Mouse (Mus musculus): ENCODE data around the gene Serpina1a. TPM values are rescaled to one million over a fixed set of nuclear protein-coding genes. Genes with fewer than 3 reads are reported as not detected.
"Not testable (repeated sequence)": the region's sequence is repeated elsewhere in the genome, so short reads cannot be mapped to it uniquely, and the experiment has no call there.

The Serpina1a gene
- 0.13 and 3.6 TPM in 2 replicates for polyA plus RNA-seq (2015; fragmentation: Nextera tagmentation; extraction: Ambion mirVana)

DNA sequence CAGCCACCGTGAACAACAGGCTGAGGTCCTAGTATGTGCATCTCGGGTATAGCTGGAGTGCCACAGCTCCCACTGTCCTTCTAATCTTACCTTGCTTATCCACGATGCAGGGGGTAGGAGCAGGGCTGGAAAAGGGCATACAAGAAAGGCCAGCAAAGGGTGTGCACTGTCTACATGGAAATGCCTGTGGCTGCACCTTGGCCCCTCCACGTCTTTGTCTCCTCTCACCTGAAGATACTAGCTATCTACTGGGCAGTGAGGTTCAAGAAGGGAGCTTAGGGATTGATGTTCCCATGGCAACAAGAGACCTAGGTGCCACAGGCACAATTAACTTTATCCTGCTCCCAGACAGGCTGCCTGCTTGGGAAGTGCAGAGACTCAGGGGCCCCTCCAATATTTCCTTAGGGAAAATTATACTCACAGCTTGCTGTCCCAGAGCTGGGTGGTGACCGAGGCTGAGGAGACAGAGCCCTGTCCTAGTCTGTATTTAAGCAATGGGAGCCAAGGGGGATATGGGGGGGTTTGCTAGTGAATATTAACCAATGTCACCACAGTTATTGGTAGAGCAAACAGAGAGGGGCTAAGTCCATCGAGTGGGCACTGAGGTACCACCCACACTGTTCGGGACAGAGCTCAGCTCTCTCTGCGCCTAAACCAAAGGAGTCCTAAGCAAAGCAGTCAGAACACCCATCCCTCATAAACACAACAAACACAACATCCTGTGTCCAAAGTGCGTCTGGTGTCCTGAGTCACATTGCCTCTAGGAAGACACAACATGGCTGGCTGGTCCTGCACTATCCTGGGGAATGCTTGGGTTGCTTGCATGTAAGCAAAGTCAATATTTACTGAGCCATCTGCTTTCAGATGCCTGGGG is at the start of gene Serpina1a:
Serpina1a (minus strand) TSS at position 462 of the 874 bp plus-strand sequence.
- not testable (repeated sequence) for H3K27ac ChIP-seq (replicated peaks); ATAC-seq (ENCODE audit: low FRiP score); H3K9ac ChIP-seq (replicated peaks); H3K4me1 ChIP-seq; H3K9me3 ChIP-seq (replicated peaks); H3K27me3 ChIP-seq (replicated peaks); H3K36me3 ChIP-seq; H3K4me3 ChIP-seq (replicated peaks); H3K4me2 ChIP-seq
- WGBS: 81% methylated on average over 9 of the region's 9 CpGs

DNA sequence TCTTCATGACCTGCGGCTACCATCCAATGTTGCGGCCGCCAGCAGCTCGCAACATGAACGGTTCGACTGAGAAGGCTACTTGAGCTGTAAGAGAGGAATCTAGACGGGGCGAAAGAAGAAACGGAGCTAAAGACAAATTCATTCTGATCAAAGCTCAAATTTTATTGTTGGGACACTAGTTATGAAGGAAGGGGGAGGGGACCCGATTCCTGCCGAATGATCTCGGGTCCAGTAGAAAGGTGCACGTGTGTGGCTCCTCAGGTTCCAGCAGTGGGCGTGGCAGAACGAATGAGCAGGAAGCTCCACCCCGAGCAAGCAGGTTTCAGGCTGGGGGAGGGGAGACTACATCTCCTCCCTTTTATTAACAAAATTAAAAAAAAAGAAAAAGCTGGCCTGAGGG is 45.8 kb upstream of the Serpina1a start:
- not testable (repeated sequence) for H3K9ac ChIP-seq (replicated peaks); ATAC-seq (ENCODE audit: low FRiP score); H3K4me2 ChIP-seq; H3K36me3 ChIP-seq; H3K4me3 ChIP-seq (replicated peaks); H3K27ac ChIP-seq (replicated peaks); H3K27me3 ChIP-seq (replicated peaks); H3K4me1 ChIP-seq; H3K9me3 ChIP-seq (replicated peaks)
- WGBS: 98% methylated on average over 11 of the region's 16 CpGs

DNA sequence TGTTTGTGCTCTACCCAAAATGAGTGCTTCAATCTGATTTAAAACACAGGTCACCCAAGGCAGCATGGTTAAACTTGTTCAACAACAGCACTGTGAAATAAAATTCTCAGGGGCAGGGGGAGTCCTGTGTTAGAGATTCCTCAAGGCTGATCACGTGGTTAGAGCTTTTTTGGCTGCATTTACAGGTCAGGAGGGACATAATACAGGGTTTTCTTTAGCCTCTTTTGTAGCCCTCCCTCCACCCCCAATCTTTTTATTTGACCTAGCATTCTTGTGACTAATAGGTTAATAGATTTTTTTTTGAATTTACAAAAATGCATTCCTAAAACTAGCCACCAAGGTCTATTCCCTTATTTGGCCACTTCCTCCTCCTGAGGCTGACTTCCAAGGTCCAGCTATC is 44.4 kb upstream of the Serpina1a start:
- WGBS: 43% methylated on average over 1 of the region's 1 CpGs

DNA sequence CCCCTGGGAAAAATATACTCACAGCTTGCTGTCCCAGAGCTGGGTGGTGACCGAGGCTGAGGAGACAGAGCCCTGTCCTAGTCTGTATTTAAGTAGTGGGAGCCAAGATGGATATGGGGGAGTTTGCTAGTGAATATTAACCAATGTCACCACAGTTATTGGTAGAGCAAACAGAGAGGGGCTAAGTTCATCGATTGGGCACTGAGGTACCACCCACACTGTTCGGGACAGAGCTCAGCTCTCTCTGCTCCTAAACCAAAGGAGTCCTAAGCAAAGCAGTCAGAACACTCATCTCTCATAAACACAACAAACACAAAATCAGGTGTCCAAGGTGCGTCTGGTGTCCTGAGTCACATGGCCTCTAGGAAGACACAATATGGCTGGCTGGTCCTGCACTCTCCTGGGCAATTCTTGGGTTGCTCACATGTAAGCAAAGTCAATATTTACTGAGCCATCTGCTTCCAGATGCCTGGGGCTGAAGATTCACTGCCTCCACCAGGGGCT is 41.5 kb upstream of the Serpina1a start, which contains the start of gene Serpina1c:
Serpina1c (minus strand) TSS at position 51 of the 504 bp plus-strand sequence.
- H3K27me3 ChIP-seq (replicated peaks); H3K36me3 ChIP-seq; H3K4me1 ChIP-seq; H3K4me2 ChIP-seq; H3K9me3 ChIP-seq (replicated peaks); H3K9ac ChIP-seq (replicated peaks); H3K27ac ChIP-seq (replicated peaks); H3K4me3 ChIP-seq (replicated peaks); ATAC-seq (ENCODE audit: low FRiP score): not testable (repeated sequence)
- WGBS: 91% methylated on average over 4 of the region's 4 CpGs

More for the DNA sequence above, 44.4 kb upstream of the Serpina1a start:
- not testable (repeated sequence) for H3K9me3 ChIP-seq (replicated peaks); H3K36me3 ChIP-seq; H3K4me2 ChIP-seq; ATAC-seq (ENCODE audit: low FRiP score); H3K9ac ChIP-seq (replicated peaks); H3K4me3 ChIP-seq (replicated peaks); H3K4me1 ChIP-seq; H3K27ac ChIP-seq (replicated peaks); H3K27me3 ChIP-seq (replicated peaks)

DNA sequence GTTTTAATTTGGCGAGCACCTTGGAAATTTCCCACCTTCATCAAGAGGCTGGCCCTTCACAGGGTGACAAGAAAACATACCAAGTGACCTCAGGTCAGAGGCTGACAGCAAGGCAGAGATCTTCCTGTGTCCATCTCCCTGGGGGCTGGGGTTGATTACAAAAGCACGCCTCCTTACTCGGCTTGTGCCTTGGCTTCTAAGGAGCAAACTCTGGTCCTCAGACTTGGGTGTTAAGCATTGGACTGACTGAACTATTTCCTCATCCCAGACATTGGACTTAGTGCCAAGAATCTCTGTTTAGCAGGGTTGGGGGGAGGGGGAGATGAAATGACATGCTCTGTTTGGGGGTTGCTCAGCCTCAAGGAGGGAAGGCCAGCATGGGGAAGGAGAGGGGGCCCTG is 38.6 kb upstream of the Serpina1a start:
- H3K4me3 ChIP-seq (replicated peaks); H3K36me3 ChIP-seq; H3K27me3 ChIP-seq (replicated peaks); H3K9ac ChIP-seq (replicated peaks); ATAC-seq (ENCODE audit: low FRiP score); H3K4me1 ChIP-seq; H3K27ac ChIP-seq (replicated peaks); H3K4me2 ChIP-seq; H3K9me3 ChIP-seq (replicated peaks): not testable (repeated sequence)
- WGBS: 85% methylated on average over 3 of the region's 3 CpGs

DNA sequence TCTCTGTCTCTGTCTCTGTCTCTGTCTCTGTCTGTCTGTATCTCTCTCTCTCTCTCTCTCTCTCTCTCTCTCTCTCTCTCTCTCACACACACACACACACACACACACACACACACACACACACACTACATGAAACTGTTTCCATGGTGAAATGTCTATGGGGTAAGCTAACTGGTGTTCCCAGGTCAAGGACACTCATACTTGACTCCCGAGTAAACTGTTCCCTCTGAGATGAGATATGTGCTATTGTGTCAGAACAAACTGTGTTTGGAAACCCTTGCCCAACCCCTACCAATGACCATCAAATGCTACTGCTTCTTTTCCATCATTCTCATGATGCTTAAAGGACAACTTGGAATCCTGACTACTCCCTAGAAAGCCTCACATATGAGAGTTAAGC is 3.5 kb upstream of the Serpina1a start:
- not testable (repeated sequence) for H3K4me2 ChIP-seq; H3K36me3 ChIP-seq; H3K27me3 ChIP-seq (replicated peaks); H3K27ac ChIP-seq (replicated peaks); H3K9me3 ChIP-seq (replicated peaks); H3K4me1 ChIP-seq; ATAC-seq (ENCODE audit: low FRiP score); H3K4me3 ChIP-seq (replicated peaks); H3K9ac ChIP-seq (replicated peaks)
- WGBS: 89% methylated on average over 1 of the region's 1 CpGs

DNA sequence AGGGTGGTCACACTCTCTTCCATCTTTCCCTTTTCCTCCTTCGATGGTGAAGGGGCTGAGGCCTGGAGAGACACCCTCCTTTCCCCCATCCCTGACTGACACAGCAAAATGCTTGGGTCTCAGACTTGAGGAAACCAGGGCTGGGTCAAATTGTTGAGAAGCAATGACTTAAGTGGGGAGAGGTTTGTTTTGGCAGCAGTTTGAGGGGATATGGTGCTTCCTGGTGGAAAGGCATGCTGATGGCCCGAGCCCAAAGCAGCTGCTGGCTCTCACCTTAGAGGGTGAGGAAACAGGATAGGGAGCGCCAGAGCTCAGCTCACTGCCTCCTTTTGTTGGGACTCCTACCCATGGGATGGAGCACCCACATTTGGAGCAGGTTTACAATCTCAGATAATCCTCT is 2.4 kb downstream of the Serpina1a start:
- ATAC-seq (ENCODE audit: low FRiP score): no peak
- 81% methylated on average over 3 of the region's 3 CpGs for WGBS
- Histone ChIP-seq H3K4me1 (no peaks in the 10 kb centered on the region), H3K9ac (replicated peaks) (no peak overlapping the region), H3K9me3 (replicated peaks) (no peaks in the 10 kb centered on the region), H3K4me2 (no peak overlapping the region), H3K36me3 (no peaks in the 10 kb centered on the region), H3K27ac (replicated peaks) (no peak overlapping the region), H3K4me3 (replicated peaks) (no peak overlapping the region), H3K27me3 (replicated peaks) (no peaks in the 10 kb centered on the region)

DNA sequence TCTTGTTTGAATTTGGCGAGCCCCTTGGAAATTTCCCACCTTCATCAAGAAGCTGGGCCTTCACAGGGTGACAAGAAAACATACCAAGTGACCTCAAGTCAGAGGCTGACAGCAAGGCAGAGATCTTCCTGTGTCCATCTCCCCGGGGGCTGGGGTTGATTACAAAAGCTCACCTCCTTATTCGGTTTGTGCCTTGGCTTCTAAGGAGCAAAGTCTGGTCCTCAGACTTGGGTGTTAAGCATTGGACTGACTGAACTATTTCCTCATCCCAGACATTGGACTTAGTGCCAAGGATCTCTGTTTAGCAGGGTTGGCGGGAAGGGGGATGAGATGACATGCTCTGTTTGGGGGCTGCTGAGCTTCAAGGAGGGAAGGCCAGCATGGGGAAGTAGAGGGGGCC is 2.8 kb downstream of the Serpina1a start:
- H3K9me3 ChIP-seq (replicated peaks); H3K4me2 ChIP-seq; H3K27me3 ChIP-seq (replicated peaks); H3K4me3 ChIP-seq (replicated peaks); H3K27ac ChIP-seq (replicated peaks); H3K36me3 ChIP-seq; ATAC-seq (ENCODE audit: low FRiP score); H3K9ac ChIP-seq (replicated peaks); H3K4me1 ChIP-seq: not testable (repeated sequence)
- WGBS: 79% methylated on average over 3 of the region's 4 CpGs

DNA sequence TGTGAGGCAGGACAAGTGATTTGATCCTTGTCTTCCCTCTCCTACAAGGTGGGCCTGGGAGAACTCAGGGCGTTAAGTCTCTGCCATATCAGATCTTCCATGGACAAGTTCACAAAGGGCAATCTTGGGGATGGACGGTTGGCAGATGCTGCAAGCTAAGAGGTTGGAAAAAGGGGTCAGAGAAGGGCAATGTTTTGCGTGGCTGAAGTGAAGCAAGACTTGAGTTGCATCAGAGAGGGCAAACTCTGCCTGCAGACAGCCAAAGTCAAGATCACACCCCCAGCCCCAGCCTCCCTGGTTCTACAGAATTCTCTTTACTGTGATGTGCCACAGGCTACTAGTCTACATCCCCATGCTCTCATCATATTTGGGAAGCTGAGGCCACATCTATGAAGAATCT is 3.8 kb downstream of the Serpina1a start:
- 72% methylated on average over 3 of the region's 3 CpGs for WGBS
- H3K27ac ChIP-seq (replicated peaks); H3K9ac ChIP-seq (replicated peaks); H3K4me1 ChIP-seq; H3K4me2 ChIP-seq; H3K9me3 ChIP-seq (replicated peaks); H3K27me3 ChIP-seq (replicated peaks); H3K4me3 ChIP-seq (replicated peaks); H3K36me3 ChIP-seq; ATAC-seq (ENCODE audit: low FRiP score): not testable (repeated sequence)

DNA sequence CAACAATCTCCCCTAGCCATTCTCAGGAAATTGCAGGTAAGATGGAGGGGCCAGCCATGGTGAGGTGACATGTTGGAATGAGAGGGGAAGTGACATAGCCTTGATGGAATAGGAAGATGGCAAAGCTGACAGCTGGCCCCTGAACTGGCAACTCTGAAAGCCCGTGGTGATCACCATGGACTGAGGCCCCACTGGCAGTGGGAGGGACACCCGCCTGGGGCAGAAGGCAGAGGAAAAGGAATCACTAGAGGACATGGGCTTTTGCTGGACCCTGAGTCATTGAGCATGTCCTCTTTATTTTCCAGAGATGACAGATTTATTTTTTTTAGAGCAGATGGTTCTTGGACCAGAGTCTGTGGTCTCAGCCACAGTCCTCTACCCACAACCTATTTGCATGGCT is 10.3 kb downstream of the Serpina1a start:
- 91% methylated on average over 2 of the region's 2 CpGs for WGBS
- not testable (repeated sequence) for ATAC-seq (ENCODE audit: low FRiP score); H3K9me3 ChIP-seq (replicated peaks); H3K4me2 ChIP-seq; H3K4me3 ChIP-seq (replicated peaks); H3K36me3 ChIP-seq; H3K27ac ChIP-seq (replicated peaks); H3K4me1 ChIP-seq; H3K27me3 ChIP-seq (replicated peaks); H3K9ac ChIP-seq (replicated peaks)

DNA sequence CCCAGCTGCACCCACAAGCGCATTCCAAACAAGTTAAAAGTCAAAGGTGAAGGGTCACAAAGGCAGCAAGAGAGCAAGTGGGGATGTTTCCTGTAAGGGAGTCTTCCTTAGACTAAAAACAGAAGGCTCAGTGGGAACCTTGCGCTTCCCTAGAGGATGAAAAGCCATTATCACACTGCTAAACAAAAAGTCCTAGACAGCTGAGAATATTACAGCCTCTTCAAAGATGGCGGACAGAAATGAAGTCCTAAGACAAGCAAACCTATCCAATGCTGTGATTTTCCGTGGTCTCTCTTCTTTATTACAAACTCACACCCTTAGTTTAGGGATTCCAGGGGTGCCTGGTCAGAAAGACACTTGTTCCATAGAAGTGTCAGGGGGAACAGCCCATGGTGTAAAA is 33.1 kb downstream of the Serpina1a start, which contains the start of gene Serpina1b:
Serpina1b (minus strand) TSS at position 101 of the 400 bp plus-strand sequence.
- H3K4me3 ChIP-seq (replicated peaks); H3K9ac ChIP-seq (replicated peaks); H3K9me3 ChIP-seq (replicated peaks); H3K36me3 ChIP-seq; ATAC-seq (ENCODE audit: low FRiP score); H3K4me1 ChIP-seq; H3K27ac ChIP-seq (replicated peaks); H3K27me3 ChIP-seq (replicated peaks); H3K4me2 ChIP-seq: not testable (repeated sequence)
- 82% methylated on average over 4 of the region's 4 CpGs for WGBS

DNA sequence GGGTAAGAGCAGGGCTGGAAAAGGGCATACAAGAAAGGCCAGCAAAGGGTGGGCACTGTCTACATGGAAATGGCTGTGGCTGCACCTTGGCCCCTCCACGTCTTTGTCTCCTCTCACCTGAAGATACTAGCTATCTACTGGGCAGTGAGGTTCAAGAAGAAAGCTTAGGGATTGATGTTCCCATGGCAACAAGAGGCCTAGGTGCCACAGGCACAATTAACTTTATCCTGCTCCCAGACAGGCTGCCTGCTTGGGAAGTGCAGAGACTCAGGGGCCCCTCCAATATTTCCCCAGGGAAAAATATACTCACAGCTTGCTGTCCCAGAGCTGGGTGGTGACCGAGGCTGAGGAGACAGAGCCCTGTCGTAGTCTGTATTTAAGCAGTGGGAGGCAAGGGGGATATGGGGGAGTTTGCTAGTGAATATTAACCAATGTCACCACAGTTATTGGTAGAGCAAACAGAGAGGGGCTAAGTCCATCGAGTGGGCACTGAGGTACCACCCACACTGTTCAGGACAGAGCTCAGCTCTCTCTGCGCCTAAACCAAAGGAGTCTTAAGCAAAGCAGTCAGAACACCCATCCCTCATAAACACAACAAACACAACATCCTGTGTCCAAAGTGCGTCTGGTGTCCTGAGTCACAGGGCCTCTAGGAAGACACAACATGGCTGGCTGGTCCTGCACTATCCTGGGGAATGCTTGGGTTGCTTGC is 35.5 kb downstream of the Serpina1a start:
- H3K9me3 ChIP-seq (replicated peaks); ATAC-seq (ENCODE audit: low FRiP score); H3K27me3 ChIP-seq (replicated peaks); H3K4me1 ChIP-seq; H3K9ac ChIP-seq (replicated peaks); H3K36me3 ChIP-seq; H3K4me2 ChIP-seq; H3K4me3 ChIP-seq (replicated peaks); H3K27ac ChIP-seq (replicated peaks): not testable (repeated sequence)
- 91% methylated on average over 6 of the region's 6 CpGs for WGBS
